Mouse (Mus musculus) lung, postnatal 0 days (tissue): ENCODE results near the gene Ntn5.

Source experiments
- CTCF ChIP-seq: IDR thresholded peaks from 2 replicates; pipeline ENCODE4 v1.5.1; 2016; ENCODE audit warnings: antibody characterized with exemption, mild to moderate bottlenecking
- EP300 ChIP-seq: IDR thresholded peaks from 2 replicates; pipeline ENCODE4 v1.6.1; 2016; ENCODE audit warnings: antibody characterized with exemption, mild to moderate bottlenecking, control low read depth

DNA sequence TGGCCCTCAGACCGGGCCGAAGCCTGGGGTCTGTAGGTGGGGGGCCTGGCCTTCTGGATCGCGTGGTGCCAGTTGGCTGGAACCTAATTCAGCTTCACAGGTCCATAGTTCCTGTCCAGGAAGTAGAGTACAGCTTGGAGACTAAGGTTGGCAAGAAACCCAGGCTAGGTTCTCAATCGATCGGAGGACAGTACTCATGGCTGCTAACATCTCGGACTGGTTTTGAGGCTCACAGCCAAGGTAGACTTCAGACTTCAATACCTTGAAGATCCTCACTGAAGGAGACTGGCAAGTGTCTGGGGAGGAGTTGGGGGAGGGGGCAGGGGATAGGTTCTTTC is 37.4 kb downstream of the Ntn5 start:
- TF ChIP-seq EP300 = no peak
- TF ChIP-seq CTCF = no peak
